ENCODE assay signal across 7 mouse cellular contexts in genomic region chr9:107580501-107581317, GRCm38 (mm10). TPM values are rescaled to one million over a fixed set of nuclear protein-coding genes. Genes with fewer than 3 reads are reported as not detected.
DNase-seq lines count a peak whose midpoint lies in the region; ATAC-seq and TF ChIP-seq lines count a peak whose summit lies in the region.

TSS of gene Hyal3 (plus strand) at chr9:107580818.

- TF ChIP-seq POLR2A in small intestine, adult 2 months (IDR thresholded peaks at IDR 0.05; ENCODE audit: low read depth, low read length), result peak; percentile 93; the same call in 1 of the 2 replicates

- H3K9ac ChIP-seq in intestine, postnatal 0 days (ENCODE audit: low read depth, low read length), result peak within 1 kb of the TSS; percentile 70

- H3K4me3 ChIP-seq in embryonic facial prominence, embryonic 10.5 days, result peak within 1 kb of the TSS; percentile 77
- H3K4me3 ChIP-seq in intestine, postnatal 0 days (ENCODE audit: low read depth, low read length), result peak within 1 kb of the TSS; percentile 51
- H3K4me3 ChIP-seq in midbrain, embryonic 10.5 days, result peak within 1 kb of the TSS; percentile 66
- peak within 1 kb of the TSS; percentile 71 for H3K4me3 ChIP-seq in small intestine, adult 2 months (ENCODE audit: low read depth, low read length)

- H3K36me3 ChIP-seq in embryonic facial prominence, embryonic 10.5 days (replicated peaks), result peaks cover 28% of the 10 kb centered on the region
- H3K36me3 ChIP-seq in intestine, postnatal 0 days (ENCODE audit: control insufficient read depth, insufficient read depth), result peaks cover 18% of the 10 kb centered on the region
- peaks cover 24% of the 10 kb centered on the region for H3K36me3 ChIP-seq in midbrain, embryonic 10.5 days
- H3K36me3 ChIP-seq in small intestine, adult 2 months (ENCODE audit: control insufficient read depth, insufficient read depth, low read length), result 0 out of 2 replicates have a peak, but pooled peaks cover 4% of the 10 kb centered on the region

- peaks cover 70% of the 10 kb centered on the region for H3K4me1 ChIP-seq in embryonic facial prominence, embryonic 10.5 days
- 0 out of 2 replicates have a peak, but pooled peaks cover 5% of the 10 kb centered on the region for H3K4me1 ChIP-seq in intestine, postnatal 0 days (replicated peaks; ENCODE audit: control insufficient read depth, insufficient read depth, low read length)
- peaks cover 64% of the 10 kb centered on the region for H3K4me1 ChIP-seq in midbrain, embryonic 10.5 days
- H3K4me1 ChIP-seq in small intestine, adult 2 months (ENCODE audit: control insufficient read depth, insufficient read depth, insufficient read length, low read length), result peaks cover 23% of the 10 kb centered on the region; the same call in 1 of the 2 replicates

- no peaks in the 10 kb centered on the region for H3K9me3 ChIP-seq in embryonic facial prominence, embryonic 10.5 days
- H3K9me3 ChIP-seq in intestine, postnatal 0 days (ENCODE audit: control insufficient read depth), result no peaks in the 10 kb centered on the region
- no peaks in the 10 kb centered on the region for H3K9me3 ChIP-seq in midbrain, embryonic 10.5 days (replicated peaks)

- TF ChIP-seq CTCF in intestine, postnatal 0 days (IDR thresholded peaks at IDR 0.05; ENCODE audit: low read depth), result no peak
- no peak for TF ChIP-seq CTCF in small intestine, adult 2 months (IDR thresholded peaks at IDR 0.05; ENCODE audit: extremely low read depth, insufficient read length, insufficient replicate concordance, low read depth, low read length)

- ATAC-seq in intestine, postnatal 0 days, result peak; percentile 60

- intact Hi-C loops in left cerebral cortex, postnatal 36 days (cut with DNase I), result no loop called here

- peak within 1 kb of the TSS; percentile 93 for H3K27ac ChIP-seq in embryonic facial prominence, embryonic 10.5 days (replicated peaks)
- peak within 1 kb of the TSS; percentile 84 for H3K27ac ChIP-seq in intestine, postnatal 0 days (ENCODE audit: low read depth, low read length)
- H3K27ac ChIP-seq in midbrain, embryonic 10.5 days (replicated peaks), result peak within 1 kb of the TSS; percentile 89
- H3K27ac ChIP-seq in small intestine, adult 2 months (ENCODE audit: insufficient read depth, low read depth, low read length), result peak within 1 kb of the TSS; percentile 91

- WGBS in embryonic facial prominence, embryonic 10.5 days, result under 1% methylated on average over 32 of the region's 32 CpGs
- WGBS in intestine, postnatal 0 days, result under 1% methylated on average over 32 of the region's 32 CpGs
- WGBS in midbrain, embryonic 10.5 days, result 1% methylated on average over 32 of the region's 32 CpGs
- under 1% methylated on average over 32 of the region's 32 CpGs for WGBS in small intestine, adult 2 months

- peak; percentile 92 for DNase-seq in adrenal gland, postnatal 10 days
- peak; percentile 86 for DNase-seq in embryonic facial prominence, embryonic 10.5 days (ENCODE audit: low spot score)
- DNase-seq in gastrocnemius, postnatal 4 days (ENCODE audit: low spot score in 2 of 2), result peak; percentile 65 to 88
- DNase-seq in left cerebral cortex, postnatal 36 days (ENCODE audit: low spot score in 2 of 2), result peak; percentile 88 to 89
- DNase-seq in midbrain, embryonic 10.5 days (ENCODE audit: low spot score), result peak; percentile 82

- no peaks in the 10 kb centered on the region for H3K27me3 ChIP-seq in embryonic facial prominence, embryonic 10.5 days (replicated peaks; ENCODE audit: low read depth, poor library complexity, severe bottlenecking)
- no peaks in the 10 kb centered on the region for H3K27me3 ChIP-seq in intestine, postnatal 0 days (replicated peaks; ENCODE audit: control insufficient read depth, insufficient read depth, low read length)
- no peaks in the 10 kb centered on the region for H3K27me3 ChIP-seq in midbrain, embryonic 10.5 days (ENCODE audit: low read depth, poor library complexity, severe bottlenecking)
- no peaks in the 10 kb centered on the region for H3K27me3 ChIP-seq in small intestine, adult 2 months (ENCODE audit: control insufficient read depth, insufficient read depth, low read length)

- peak within 1 kb of the TSS; percentile 91 for H3K4me2 ChIP-seq in intestine, postnatal 0 days (replicated peaks; ENCODE audit: low read depth)

RNA-seq across cellular contexts. Expression of gene Hyal3, which starts in this region (rescaled TPM):
- total RNA-seq in adrenal gland, postnatal 10 days (2021), result 1 to 10 TPM; 1.0 to 1.2 TPM
- polyA plus RNA-seq in embryonic facial prominence, embryonic 10.5 days (2016; fragmentation: Nextera tagmentation; extraction: Ambion mirVana), result 0.48 and 0.96 TPM in 2 replicates
- under 1 TPM; 0.66 to 0.78 TPM for total RNA-seq in gastrocnemius, postnatal 4 days (2021)
- 0.31 and 0.50 TPM in 2 replicates for polyA plus RNA-seq in intestine, postnatal 0 days (2015; fragmentation: Nextera tagmentation; extraction: Ambion mirVana)
- 1 to 10 TPM in 1 of 2 experiments, under 1 TPM in 1; 0.79 to 1.9 TPM for total RNA-seq in left cerebral cortex, postnatal 36 days (2021)
- 0.62 and 0.96 TPM in 2 replicates for polyA plus RNA-seq in midbrain, embryonic 10.5 days (2016; fragmentation: Nextera tagmentation; extraction: Ambion mirVana)
- polyA plus RNA-seq in small intestine, adult 2 months (2012; rRNA removed), result 0.52 and 0.89 TPM in 2 replicates

Comparison
In these comparisons a context has a peak if more than half of its experiments do, and no peak if none do; other contexts are left out.
1. Peak in every context shown above with its lines: DNase-seq, ATAC-seq, H3K4me3 ChIP-seq and H3K27ac ChIP-seq.
2. Peak in DNase-seq, H3K4me3 ChIP-seq and H3K27ac ChIP-seq in embryonic facial prominence, embryonic 10.5 days; RNA of the gene not detected or under 1 TPM.
3. Peak in DNase-seq in gastrocnemius, postnatal 4 days; RNA of the gene not detected or under 1 TPM.
4. Peak in ATAC-seq, H3K4me3 ChIP-seq, H3K27ac ChIP-seq, H3K9ac ChIP-seq and H3K4me2 ChIP-seq in intestine, postnatal 0 days; RNA of the gene not detected or under 1 TPM.
5. Peak in DNase-seq, H3K4me3 ChIP-seq and H3K27ac ChIP-seq in midbrain, embryonic 10.5 days; RNA of the gene not detected or under 1 TPM.